Mouse (Mus musculus) heart, postnatal 0 days (tissue): ENCODE measurements at regions not wholly inside any gene's neighbourhood (a gene's known extent, or its start where the extent isn't known, plus 50 kb on each side); places are given as distances from the start of the nearest gene placed in this dataset.

Experiments
- CTCF ChIP-seq: IDR thresholded peaks from 2 replicates; pipeline ENCODE4 v1.5.1; 2016; ENCODE audit warnings: antibody characterized with exemption, control low read depth, low read depth
- EP300 ChIP-seq: IDR thresholded peaks from 2 replicates; pipeline ENCODE4 v1.6.1; 2016; ENCODE audit warnings: antibody characterized with exemption, low read depth

DNA sequence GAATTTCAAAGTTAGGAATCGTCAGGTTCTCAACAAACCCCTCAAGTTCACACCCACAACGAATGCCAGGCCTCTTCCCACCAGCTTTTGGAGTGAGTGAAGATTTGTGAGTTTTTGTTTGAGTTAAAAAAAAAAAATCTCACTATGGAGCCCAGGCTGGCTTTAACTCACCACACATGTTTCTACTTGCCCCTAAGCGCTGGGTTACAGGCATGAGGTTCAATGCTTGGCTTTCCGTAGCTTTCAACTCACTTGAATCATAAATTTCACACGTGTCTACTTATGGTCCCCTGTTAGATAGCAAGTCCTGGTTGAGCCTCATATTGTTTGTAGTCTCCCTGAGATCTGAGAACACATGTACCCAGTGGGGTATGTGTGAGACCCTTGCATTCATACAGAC is 122.8 kb upstream of the Efna5 start:
- TF ChIP-seq CTCF = no peak
- no peak for TF ChIP-seq EP300
